9 mouse cellular contexts compared by ENCODE assay signal in genomic region chr5:130275509-130275908, GRCm38 (mm10). TPM values are rescaled to one million over a fixed set of nuclear protein-coding genes. Genes with fewer than 3 reads are reported as not detected.
DNase-seq lines count a peak whose midpoint lies in the region; ATAC-seq and TF ChIP-seq lines count a peak whose summit lies in the region.
"Had no signal": no experiment of that assay in that cellular context is flagged by ENCODE, and none has a peak within 500 bp of the region (broad histone marks: within the 10 kb centered on the region; RNA-seq: fewer than 3 reads in every experiment).

No protein-coding gene starts in this region.

- no peak overlapping the region for H3K9ac ChIP-seq in kidney, postnatal 0 days (ENCODE audit: low read depth, low read length)
- no peak overlapping the region for H3K9ac ChIP-seq in kidney, embryonic 14.5 days (ENCODE audit: low read depth, low read length)
- H3K9ac ChIP-seq: limb, embryonic 12.5 days had no signal

- no peak overlapping the region for H3K4me2 ChIP-seq in kidney, postnatal 0 days (ENCODE audit: low read length)
- no peak overlapping the region for H3K4me2 ChIP-seq in kidney, embryonic 14.5 days (replicated peaks; ENCODE audit: low read depth, low read length)
- H3K4me2 ChIP-seq: limb, embryonic 12.5 days had no signal

- peak; percentile 33 for DNase-seq in adrenal gland, adult 2 months
- no peak for DNase-seq in adrenal gland, postnatal 4 days (ENCODE audit: low spot score in 2 of 2)
- peak; percentile 75 for DNase-seq in kidney, postnatal 0 days (ENCODE audit: low spot score)
- DNase-seq in thymus, postnatal 14 days = peak; percentile 12
- no peak for DNase-seq in thymus, adult 18-20 months
- DNase-seq in lung, postnatal 25 days (ENCODE audit: low spot score) = peak; percentile 29
- DNase-seq in urinary bladder, postnatal 14 days (ENCODE audit: low spot score) = no peak

- H3K36me3 ChIP-seq in kidney, postnatal 0 days (ENCODE audit: insufficient read depth, low read length) = peaks cover 28% of the 10 kb centered on the region; the same call in 1 of the 2 replicates
- H3K36me3 ChIP-seq in kidney, embryonic 14.5 days (ENCODE audit: control insufficient read depth, insufficient read depth, low read length) = peaks cover 51% of the 10 kb centered on the region

- no peak overlapping the region for H3K4me3 ChIP-seq in kidney, postnatal 0 days (replicated peaks; ENCODE audit: low read depth, low read length)
- no peak overlapping the region for H3K4me3 ChIP-seq in kidney, embryonic 14.5 days (ENCODE audit: low read length)
- H3K4me3 ChIP-seq: limb, embryonic 12.5 days had no signal

- H3K27me3 ChIP-seq in kidney, postnatal 0 days (ENCODE audit: insufficient read depth, low read length) = no peaks in the 10 kb centered on the region
- H3K27me3 ChIP-seq in kidney, embryonic 14.5 days (ENCODE audit: control insufficient read depth, insufficient read depth, low read length) = no peaks in the 10 kb centered on the region
- H3K27me3 ChIP-seq: limb, embryonic 12.5 days had no signal

- no peak overlapping the region for H3K27ac ChIP-seq in kidney, postnatal 0 days
- H3K27ac ChIP-seq in kidney, embryonic 14.5 days (ENCODE audit: low read depth, low read length) = no peak overlapping the region
- H3K27ac ChIP-seq: limb, embryonic 12.5 days had no signal

- no peaks in the 10 kb centered on the region for H3K9me3 ChIP-seq in kidney, postnatal 0 days (replicated peaks; ENCODE audit: low read length)
- H3K9me3 ChIP-seq in kidney, embryonic 14.5 days (ENCODE audit: control insufficient read depth, low read length) = no peaks in the 10 kb centered on the region
- H3K9me3 ChIP-seq: limb, embryonic 12.5 days had no signal

- WGBS in kidney, postnatal 0 days = 47% methylated on average over 4 of the region's 4 CpGs
- WGBS in kidney, embryonic 14.5 days = 50% methylated on average over 4 of the region's 4 CpGs

- peak; percentile 84 for TF ChIP-seq CTCF in kidney, postnatal 0 days (IDR thresholded peaks at IDR 0.05; ENCODE audit: low read depth)

- ATAC-seq in kidney, postnatal 0 days (replicated peaks; ENCODE audit: low FRiP score, low read depth) = no peak
- ATAC-seq in kidney, embryonic 14.5 days (ENCODE audit: low FRiP score, low TSS enrichment) = no peak

- no peaks in the 10 kb centered on the region for H3K4me1 ChIP-seq in kidney, postnatal 0 days (replicated peaks; ENCODE audit: insufficient read depth, low read length)
- no peaks in the 10 kb centered on the region for H3K4me1 ChIP-seq in kidney, embryonic 14.5 days (ENCODE audit: control insufficient read depth, insufficient read depth, low read length)
- H3K4me1 ChIP-seq: limb, embryonic 12.5 days had no signal

RNA-seq across cellular contexts. Expression of gene Tyw1, which starts 20.1 kb away (rescaled TPM):
- total RNA-seq in adrenal gland, adult 2 months (2021) = 10 to 100 TPM; 25.8 to 32.3 TPM
- polyA plus RNA-seq in adrenal gland, adult 2 months (2012; rRNA removed) = 8.1 and 8.2 TPM in 2 replicates
- 10 to 100 TPM; 25.3 to 25.7 TPM for total RNA-seq in adrenal gland, postnatal 4 days (2021)
- polyA plus RNA-seq in kidney, postnatal 0 days (2015; fragmentation: Nextera tagmentation; extraction: Ambion mirVana) = 20.8 and 24.6 TPM in 2 replicates
- 18.3 and 30.2 TPM in 2 replicates for polyA plus RNA-seq in kidney, embryonic 14.5 days (2014; fragmentation: Nextera tagmentation; extraction: Ambion mirVana)

RNA-seq across cellular contexts. Expression of gene Sbds, which starts 20.2 kb away (rescaled TPM):
- 100 to 1,000 TPM; 103 to 138 TPM for total RNA-seq in adrenal gland, adult 2 months (2021)
- polyA plus RNA-seq in adrenal gland, adult 2 months (2012; rRNA removed) = 44.3 and 46.6 TPM in 2 replicates
- 10 to 100 TPM; 74.2 to 77.0 TPM for total RNA-seq in adrenal gland, postnatal 4 days (2021)
- polyA plus RNA-seq in kidney, postnatal 0 days (2015; fragmentation: Nextera tagmentation; extraction: Ambion mirVana) = 78.5 and 78.6 TPM in 2 replicates
- 55.4 and 77.5 TPM in 2 replicates for polyA plus RNA-seq in kidney, embryonic 14.5 days (2014; fragmentation: Nextera tagmentation; extraction: Ambion mirVana)

RNA-seq across cellular contexts. Expression of gene Tmem248, which starts 58.6 kb away (rescaled TPM):
- 10 to 100 TPM; 66.7 to 78.7 TPM for total RNA-seq in adrenal gland, adult 2 months (2021)
- 45.8 and 51.1 TPM in 2 replicates for polyA plus RNA-seq in adrenal gland, adult 2 months (2012; rRNA removed)
- total RNA-seq in adrenal gland, postnatal 4 days (2021) = 10 to 100 TPM; 56.0 to 61.9 TPM
- 33.6 and 41.1 TPM in 2 replicates for polyA plus RNA-seq in kidney, postnatal 0 days (2015; fragmentation: Nextera tagmentation; extraction: Ambion mirVana)
- polyA plus RNA-seq in kidney, embryonic 14.5 days (2014; fragmentation: Nextera tagmentation; extraction: Ambion mirVana) = 42.2 and 45.9 TPM in 2 replicates

Comparison
In these comparisons a context has a peak if more than half of its experiments do, and no peak if none do; other contexts are left out.
1. DNase-seq: peak in adrenal gland, adult 2 months (single experiment), kidney, postnatal 0 days (single experiment), thymus, postnatal 14 days (single experiment) and lung, postnatal 25 days (single experiment); none in adrenal gland, postnatal 4 days (0 of 2), thymus, adult 18-20 months (0 of 2) and urinary bladder, postnatal 14 days (single experiment).